Mouse (Mus musculus) CH12.LX (cell line): ENCODE results near the gene Zfp263.

Experiments
- CTCF ChIP-seq, 2 experiments: IDR thresholded peaks in 1 of 2; conservative IDR thresholded peaks in 1 of 2; 2 replicates each; pipeline ENCODE4 v1.5.1; 2011 to 2012; ENCODE audit warnings: low read depth in 2 of 2, low read length in 2 of 2, improper control_type of control experiment in 1 of 2, inconsistent platforms in 1 of 2, mild to moderate bottlenecking in 1 of 2, moderate library complexity in 1 of 2
- MYC ChIP-seq: IDR thresholded peaks from 2 replicates; pipeline ENCODE4 v1.6.1; 2011; ENCODE audit warnings: low read depth, mild to moderate bottlenecking, improper control_type of control experiment, low read length
- USF1 ChIP-seq: IDR thresholded peaks from 2 replicates; pipeline ENCODE4 v1.6.1; 2014; ENCODE audit warnings: low read depth, mild to moderate bottlenecking, inconsistent platforms, low read length, improper control_type of control experiment

GRCm38 (mm10) chr16:3732612-3733011, 11.3 kb upstream of the Zfp263 start:
- TF ChIP-seq USF1 (no peak), MYC (no peak), CTCF (conservative IDR thresholded peaks at IDR 0.05 in 1 of 2, IDR thresholded peaks at IDR 0.05 in 1 of 2; ENCODE audit: low read depth in 2 of 2, low read length in 2 of 2) (no peak)
